Mouse (Mus musculus): ENCODE results near the gene Ehd4.

The Ehd4 gene

DNA sequence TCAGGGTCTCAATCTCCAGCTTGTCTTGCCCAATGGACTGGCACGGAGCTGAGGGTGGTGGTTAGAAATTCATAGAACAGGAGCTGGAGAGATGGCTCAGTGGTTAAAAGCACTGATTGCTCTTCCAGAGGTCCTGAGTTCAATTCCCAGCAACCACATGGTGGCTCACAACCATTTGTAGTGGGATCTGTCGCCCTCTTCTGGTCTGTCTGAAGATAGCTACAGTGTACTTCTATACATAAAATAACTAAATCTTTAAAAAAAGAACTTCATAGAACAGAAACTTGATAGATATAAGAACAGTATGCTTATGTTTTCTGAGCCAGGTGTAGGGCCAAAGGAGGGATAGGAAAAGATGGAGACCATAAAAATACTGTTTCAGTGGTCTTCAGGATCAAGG lies 72.0 kb downstream of the Ehd4 start:
- DNase-seq (ENCODE audit: extremely low read depth, insufficient read length, low spot score) = no peak

DNA sequence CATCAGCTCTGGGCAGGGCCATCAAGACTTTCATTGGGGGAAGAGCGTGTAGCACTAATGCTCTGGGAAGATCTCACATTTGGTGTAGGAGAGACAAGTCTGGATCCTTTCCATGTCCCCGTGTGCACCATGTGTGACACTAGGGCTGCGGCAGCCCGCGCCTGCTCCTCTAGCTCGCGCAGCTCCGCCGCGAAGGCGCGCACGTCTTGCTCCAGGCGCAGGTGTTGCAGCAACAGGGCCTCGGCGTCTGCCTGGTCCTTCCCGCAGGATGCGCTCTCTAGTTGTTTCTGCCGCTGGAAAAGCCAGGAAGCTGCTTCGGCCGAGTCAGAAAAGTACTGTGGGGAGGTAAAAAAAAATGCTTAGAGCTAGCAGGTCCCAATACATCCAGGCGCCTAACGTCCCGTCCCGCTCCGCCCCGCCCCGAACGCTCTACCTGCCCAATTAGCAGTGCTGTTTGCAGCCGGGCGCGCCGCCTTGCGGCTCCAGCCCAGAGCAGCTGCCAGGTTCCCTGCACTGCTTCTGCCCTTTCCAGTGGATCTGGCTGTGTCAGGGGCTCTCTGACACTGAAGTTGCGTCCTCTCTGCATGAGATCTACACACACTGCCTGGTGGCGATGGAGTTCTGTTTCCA lies 78.2 kb downstream of the Ehd4 start:
- DNase-seq (ENCODE audit: extremely low read depth, insufficient read length, low spot score) = no peak

DNA sequence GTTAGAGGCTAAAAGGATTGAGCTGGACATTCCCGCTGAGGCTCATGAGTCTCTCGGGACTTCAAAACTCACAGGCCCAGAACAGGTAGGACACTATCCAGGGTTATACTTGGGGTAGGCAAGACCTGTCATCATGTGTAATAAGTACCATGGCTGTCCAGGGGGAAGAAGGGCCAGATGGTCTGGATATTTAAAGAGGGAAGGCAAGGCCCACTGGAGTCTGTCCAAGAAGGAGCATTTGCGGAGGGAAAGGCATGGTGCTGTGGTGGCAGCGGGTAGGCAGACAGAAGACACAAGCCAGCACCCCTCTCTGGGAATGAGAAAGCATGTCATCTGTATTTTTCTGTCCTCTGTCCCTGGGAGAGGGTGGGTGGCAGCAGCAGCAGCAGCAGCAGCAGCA lies 80.3 kb downstream of the Ehd4 start:
- DNase-seq (ENCODE audit: extremely low read depth, insufficient read length, low spot score) = no peak

DNA sequence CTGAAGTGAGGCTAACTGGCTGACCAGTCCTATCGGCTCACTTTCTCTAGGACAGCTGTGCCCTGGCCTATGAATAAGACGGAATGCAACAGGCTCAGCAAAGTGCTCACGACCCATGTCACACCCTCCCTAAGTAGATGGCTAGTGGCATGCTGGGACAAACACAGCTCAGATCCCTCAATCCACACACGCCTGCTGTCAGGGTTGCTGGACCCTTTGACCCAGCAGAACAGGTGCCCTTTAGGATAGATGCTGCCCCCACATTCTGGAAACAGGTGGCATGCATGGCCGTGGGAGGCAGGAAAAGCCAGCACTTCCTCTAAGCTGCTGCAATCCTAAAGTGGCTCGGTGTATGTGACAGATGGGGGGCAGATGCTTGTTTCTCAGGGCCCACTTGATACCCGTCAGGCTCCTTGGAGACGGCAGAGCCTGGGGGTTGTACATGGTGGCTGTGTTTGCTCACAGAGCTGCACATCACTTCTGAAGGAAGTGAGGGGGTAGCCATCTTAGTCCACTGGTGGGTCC lies 84.9 kb downstream of the Ehd4 start:
- no peak for DNase-seq (ENCODE audit: extremely low read depth, insufficient read length, low spot score)

DNA sequence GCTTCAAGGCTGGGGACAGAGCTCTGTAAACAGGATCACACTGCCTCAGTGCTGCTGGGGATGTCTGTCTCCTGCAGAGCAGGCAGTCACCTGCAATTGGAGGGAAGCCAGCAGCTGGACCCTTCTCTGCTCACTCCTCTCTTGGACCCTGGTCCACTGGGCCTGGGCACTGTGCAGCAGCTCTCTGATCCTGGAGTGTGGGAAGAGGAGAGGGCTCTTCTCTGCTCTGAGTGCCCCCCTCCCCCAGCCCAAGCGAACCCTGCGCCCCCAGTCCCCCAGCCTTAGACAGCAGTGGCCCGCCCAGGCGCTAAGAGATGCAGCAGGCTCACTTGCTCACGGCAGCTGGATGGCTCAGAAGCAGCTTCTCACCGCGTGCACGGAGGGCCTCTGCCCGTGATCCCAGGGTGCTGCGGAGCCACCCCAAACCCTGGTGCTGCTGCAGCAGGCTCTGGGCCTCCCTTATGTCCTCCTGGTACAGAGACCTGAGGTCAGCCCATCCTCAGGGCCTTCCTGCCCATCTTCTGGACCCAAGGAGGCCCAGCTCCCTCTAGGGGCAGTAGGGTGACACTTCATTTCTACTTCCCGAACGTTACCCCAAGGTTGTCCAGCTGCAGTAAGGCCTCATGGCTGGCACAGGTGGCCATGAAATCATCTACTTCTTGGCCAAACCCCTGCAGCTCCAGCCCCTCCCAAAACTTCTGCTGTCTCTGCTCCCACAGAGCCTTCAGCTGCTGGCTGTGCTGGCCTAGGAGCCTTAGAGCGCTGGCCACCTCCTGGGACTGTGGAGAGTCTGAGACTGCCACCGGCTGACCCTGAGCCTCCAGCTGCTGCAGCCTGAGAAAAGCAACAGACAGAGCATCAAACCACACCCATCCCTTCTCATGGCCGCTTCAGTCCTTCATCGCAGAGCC lies 85.6 kb downstream of the Ehd4 start:
- DNase-seq (ENCODE audit: extremely low read depth, insufficient read length, low spot score) = no peak

DNA sequence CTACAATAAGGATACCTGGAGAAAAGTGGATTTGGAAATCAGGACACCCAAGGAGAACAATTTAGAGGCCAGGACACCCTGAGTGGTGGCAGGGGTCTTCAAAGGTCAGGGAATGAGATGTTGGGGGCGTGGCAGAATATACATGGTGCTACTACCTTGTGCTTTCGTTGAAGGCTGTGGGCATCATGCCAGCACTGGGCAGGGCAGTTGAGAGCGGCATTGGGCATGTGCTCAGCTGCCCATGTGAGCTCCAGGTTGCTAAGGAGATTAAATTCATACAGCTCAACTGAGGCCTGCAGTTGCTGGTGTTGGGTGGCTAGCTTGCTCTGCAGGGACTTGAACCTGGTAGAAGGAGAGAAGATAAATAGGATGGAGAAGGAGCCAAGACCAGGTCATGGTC lies 88.2 kb downstream of the Ehd4 start:
- DNase-seq (ENCODE audit: extremely low read depth, insufficient read length, low spot score) = no peak

DNA sequence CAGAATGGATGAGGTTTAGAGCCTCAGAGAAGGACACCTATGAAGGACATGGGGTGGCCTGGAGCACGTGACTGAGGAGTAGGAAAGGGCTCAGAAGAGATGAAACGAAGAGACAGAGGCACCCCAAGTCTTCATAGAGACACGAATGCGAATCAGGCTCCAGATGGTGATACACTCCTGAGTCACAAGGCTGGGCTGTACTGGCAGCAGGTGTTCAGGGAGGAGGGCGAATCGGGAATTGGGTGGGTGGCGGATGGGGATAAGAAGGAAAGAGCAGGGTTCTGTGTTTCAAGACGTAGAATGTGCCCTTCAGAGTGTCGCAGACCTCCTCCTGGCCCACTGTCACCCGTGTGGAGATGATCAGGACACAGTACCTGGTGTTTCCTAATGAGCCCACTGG lies 89.2 kb downstream of the Ehd4 start:
- no peak for DNase-seq (ENCODE audit: extremely low read depth, insufficient read length, low spot score)

DNA sequence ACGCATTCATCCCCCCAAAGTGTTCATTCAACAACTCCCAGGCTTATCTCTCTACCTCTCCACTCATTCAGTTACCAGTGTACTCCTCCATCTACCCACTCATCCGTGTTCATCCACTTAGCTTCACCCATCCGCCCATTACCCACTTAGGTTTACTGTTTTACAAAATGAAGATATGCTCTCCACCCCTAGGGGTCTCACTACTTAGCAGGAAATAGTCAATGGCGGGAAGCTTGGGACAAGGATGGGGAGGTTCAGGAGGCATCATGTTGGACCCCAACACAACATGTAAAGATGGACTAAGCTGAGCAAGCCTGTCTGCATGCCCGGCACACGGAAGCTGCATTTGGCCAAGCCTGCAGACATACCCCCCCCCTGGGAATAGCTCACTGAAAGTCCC lies 89.8 kb downstream of the Ehd4 start:
- no peak for DNase-seq (ENCODE audit: extremely low read depth, insufficient read length, low spot score)

DNA sequence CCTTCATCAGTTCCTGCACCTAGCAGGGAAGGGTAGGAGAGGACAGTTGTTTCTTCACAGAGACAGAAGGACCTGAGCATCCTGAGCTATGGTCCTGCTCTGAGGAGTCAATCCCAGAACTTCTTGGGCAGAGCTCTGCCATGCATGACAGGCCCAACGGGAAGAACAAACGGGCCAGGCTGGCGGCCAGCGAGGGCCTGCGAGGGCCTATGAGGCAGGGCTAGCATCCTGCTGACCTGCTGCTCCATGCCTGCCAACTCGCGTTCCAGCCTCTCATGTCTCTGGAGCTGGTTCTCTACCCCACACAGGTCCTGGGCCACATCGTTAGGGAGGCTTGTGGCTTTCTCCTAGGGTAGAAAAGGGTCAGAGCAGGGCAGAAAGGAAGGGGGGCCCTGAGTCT lies 92.2 kb downstream of the Ehd4 start:
- DNase-seq (ENCODE audit: extremely low read depth, insufficient read length, low spot score) = no peak

DNA sequence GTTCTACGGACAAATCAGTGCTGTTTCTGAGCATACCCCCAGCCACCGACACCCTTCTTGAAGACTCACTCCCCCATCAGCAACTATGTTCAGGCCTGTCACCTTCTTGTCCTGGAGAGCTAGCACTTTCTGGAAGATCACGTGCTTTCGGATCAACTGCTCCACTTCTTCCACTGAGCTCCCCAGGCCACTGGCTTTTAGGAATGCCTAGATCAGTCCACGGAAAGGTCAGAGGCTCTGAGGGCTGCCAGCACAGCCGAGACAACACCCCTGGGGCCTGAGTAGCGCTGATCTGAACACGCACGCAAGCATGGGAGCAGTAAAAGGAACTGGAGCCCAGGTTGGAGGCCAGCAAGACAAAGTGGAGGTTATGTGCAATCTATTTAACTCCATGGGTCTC lies 93.8 kb downstream of the Ehd4 start:
- no peak for DNase-seq (ENCODE audit: extremely low read depth, insufficient read length, low spot score)

DNA sequence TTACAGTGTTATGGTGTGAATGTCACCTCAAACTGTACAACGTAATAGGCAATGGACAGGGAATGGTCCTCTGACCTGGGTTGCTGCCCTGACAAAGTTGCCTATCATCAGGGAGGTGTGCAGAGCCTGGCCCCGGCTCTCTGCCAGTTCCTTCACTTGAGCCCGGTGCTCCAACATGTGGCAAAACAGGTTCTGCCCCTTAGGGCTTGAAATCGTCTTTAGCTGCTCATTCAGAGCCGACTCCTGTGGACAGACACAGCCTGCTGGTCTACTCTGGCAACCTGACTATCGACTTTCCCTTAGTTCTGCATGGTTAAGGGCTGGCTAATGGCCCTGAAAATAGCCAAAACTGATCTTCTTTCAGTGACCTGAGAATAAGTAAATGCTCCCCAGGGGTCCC lies 94.2 kb downstream of the Ehd4 start:
- no peak for DNase-seq (ENCODE audit: extremely low read depth, insufficient read length, low spot score)

DNA sequence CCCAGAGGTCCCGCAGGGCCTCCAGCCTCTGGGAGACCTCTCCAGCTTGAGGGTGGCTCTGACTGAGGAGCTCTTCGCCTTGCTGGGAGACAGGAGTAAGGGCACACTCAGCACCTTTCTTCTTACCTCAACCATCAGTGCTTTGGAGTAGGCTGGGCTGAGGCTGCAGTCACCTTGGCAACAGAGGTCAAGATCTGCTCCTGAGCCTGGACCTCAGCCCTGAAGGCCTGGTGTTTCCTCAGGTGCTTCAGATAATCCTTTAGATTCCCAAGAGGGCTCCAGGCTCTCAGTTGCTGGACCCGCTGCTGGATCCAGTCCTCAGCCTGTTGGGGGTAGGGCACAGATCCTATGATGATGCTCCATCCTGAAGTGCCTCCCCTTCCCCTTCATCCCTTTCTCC lies 94.9 kb downstream of the Ehd4 start:
- no peak for DNase-seq (ENCODE audit: extremely low read depth, insufficient read length, low spot score)

DNA sequence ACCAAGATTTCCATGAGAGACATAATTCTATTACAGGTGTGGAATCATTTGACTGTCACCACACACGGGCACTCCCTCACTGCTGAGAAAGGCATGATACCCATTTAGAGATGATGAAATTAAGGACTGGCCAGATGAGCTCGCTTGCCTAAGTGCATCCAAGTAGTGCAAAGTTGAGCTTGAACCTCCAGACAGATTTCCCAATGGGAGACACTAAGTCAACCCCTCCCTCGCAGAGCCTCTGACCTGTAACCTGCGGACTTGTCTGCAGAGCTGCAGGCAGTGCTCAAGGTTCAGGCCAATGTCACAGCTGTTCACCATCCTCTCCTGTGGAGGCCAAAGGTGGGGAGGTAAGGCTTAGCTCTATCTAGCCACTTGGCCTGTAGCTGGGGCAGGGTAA lies 95.6 kb downstream of the Ehd4 start:
- DNase-seq (ENCODE audit: extremely low read depth, insufficient read length, low spot score) = no peak

DNA sequence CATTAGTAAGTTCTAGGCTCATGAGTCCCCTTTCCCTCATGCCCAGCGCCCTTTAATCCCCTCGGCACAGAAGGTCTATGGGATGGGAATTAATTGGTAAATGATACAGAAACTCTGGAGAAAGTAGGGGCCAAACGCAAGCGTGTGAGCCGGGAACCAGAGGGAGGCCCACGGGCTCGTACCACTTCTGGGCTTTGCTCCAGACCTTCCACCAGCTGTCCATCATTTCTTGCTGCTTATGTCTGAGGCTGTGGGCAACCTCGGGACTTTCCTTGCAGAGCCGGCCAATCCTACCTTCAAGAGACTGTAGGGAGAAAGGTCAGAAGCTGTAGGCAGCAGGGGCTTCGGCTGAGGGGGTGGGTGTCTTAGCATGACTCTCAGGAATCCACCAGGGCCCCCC lies 98.5 kb downstream of the Ehd4 start:
- no peak for DNase-seq (ENCODE audit: extremely low read depth, insufficient read length, low spot score)

DNA sequence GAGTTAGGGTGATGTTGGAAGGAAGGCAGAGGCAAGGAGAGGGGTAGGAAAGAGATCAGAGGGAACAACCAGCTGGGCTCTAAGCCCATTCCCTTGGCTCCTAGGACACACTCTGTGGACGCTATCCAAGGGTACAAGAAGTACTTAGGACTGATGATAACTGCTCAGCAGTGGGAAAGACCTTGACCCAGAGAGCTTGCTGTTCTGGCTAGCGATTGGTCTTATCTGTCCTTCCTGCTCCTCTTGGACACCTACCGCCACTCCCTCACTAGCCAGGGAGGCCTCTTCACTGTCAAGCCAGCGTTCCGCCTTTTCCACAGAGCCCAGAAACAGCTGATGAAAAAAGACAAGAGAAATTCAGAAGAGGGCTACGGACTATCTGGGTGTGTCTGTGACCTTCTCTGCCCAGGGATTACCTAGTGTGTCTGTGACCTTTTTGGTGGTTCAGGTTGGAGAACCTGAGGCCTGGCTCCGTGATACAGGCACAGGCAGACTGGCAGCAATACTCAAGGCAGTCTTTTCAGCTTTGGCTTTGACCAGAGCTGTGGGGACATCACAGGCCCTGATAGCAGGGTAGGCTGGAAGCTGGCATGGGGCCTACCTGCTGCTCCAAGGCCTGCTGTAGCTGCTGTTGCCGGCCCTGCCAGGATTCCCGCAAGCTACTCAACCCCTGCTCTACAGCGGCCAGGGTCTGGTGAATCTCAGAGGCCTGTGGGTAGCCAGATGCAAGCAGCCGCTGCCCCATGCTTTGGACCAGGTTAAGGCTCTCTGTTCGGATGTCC lies 99.4 kb downstream of the Ehd4 start:
- DNase-seq (ENCODE audit: extremely low read depth, insufficient read length, low spot score) = no peak

DNA sequence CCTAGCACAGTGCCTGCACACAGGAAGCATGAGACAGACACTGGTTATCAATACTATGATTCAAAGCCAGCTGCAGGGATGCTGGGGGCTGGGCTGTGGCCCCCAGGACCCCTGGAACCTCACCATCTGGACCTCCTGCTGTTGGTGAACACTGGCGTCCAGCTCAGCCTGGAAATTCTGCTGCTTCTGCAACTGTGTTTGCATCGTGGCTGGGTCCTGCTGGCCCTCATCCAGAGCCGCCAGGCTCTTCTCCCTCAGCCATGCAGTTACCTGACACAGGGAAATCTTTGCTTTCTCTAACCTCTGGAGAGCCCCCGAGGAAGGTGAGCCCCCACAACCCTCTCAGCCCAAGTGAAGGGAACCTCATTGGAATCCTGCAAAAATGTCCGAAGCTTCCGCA lies 103.0 kb downstream of the Ehd4 start:
- DNase-seq (ENCODE audit: extremely low read depth, insufficient read length, low spot score) = no peak

DNA sequence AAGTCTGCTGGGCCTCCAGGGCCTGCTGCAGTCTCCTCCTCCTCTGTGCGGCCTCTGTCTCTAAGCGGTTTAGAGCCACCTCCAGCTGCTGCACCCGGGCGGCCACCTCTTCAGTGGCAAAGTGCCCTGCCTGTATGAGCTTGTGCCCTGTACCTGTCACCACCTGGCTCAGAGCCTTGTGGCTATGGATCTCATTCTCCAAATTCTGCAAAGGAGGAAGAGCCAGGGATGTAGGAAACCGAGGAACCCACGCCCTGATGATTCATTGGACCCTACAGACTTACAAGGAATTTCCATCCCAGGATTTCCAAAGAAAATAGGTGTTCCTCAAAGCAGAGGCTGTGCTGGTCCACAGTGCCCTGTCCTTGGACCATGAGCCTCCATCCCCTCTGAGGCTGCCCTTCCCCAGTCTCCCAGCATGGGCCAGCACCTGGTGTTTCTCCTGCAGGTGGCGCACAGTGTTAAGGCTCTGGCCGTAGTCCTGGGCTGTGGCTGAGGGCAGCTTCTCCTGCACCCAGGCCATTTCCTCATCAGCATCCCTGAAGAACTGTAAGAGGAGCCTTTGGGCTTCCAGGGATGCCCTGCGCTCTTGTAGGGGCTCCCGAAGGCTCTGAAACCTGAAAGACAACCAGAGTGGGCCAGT lies 104.7 kb downstream of the Ehd4 start:
- DNase-seq (ENCODE audit: extremely low read depth, insufficient read length, low spot score) = peak; percentile 41

DNA sequence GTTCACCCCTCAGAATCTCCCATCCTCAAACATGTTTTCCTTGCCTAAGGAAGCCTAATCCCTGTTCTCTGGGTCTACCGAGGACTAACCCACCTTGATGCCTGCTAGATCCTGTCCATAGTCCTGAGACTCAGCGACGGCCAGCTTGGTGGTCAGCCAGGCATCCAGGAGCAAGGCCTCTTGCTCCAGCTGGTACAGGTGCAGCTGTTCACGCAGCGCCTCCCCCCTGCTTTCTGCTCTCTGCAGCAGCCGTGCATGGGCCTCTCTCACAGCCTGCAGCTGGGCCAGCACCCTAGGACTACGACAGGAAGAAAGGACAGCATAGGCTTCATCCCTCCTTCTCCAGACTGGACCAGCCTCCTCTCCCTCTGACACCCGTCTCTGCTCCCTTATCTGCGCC lies 106.2 kb downstream of the Ehd4 start:
- no peak for DNase-seq (ENCODE audit: extremely low read depth, insufficient read length, low spot score)

DNA sequence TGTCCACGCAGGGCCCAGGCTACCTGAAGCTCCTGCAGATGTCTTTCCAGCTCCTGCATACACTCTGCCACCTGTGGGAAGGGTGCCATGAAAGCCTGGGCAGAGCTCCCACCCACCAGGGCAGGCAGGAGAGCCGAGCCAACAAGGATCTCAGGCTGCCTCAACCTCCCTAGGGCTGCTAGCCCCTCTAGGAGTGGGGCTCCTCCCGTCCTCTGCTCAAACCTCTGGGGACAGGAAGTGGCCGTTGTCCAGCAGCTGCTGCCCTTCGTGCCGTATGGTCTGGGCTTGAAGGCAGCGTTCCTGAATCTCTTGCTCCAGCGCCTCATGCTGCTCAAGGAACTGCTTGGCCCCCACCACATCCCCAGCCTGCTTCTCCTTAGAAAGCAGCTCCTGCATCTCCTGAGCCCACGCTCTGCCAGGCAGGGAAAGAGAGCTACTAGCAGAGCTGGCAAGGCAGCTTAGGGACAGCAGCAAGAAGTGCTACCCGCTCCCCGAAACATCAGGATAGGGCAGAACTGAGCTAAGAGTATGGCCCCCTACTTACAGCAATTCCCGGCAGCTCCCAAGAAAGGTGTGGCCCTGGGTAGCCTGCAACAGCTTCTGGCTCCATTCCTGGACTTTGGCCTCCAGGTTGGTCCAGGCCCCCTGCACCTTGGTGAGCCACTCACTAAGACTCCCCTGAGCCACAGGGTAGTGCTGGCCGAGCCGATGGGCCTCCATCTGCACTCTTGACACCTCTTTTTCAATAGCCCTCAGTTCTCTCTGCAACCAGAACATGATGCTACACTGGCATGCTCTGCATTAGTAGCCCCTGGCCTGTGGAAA lies 107.7 kb downstream of the Ehd4 start:
- no peak for DNase-seq (ENCODE audit: extremely low read depth, insufficient read length, low spot score)

DNA sequence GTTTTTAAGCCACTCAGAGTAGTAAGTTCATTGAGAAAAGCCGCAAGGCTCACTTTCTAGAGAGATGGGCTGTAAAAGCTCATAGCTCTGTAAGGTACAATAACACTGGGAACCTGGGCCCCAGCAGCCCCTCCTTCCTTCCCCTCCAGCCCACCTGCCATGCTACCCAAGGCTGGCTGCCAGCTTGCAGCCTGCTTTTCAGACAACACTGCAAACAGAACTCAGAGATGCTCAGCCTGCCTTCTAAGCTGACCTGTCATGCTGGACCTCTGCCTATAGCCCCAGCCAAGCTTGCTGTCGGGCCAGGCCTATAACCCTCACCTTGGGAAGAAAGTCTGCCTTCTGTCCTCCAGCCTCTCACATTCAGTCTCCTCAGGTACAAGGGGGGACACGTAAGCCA lies 109.7 kb downstream of the Ehd4 start:
- DNase-seq (ENCODE audit: extremely low read depth, insufficient read length, low spot score) = no peak

Data from 3134 (cell line).